Mouse (Mus musculus) layer of hippocampus, postnatal 10 days (tissue): ENCODE results near the gene Id1. TPM values are rescaled to one million over a fixed set of nuclear protein-coding genes. Genes with fewer than 3 reads are reported as not detected.

Source experiments
- DNase-seq, 2 experiments: peaks; one replicate each; pipeline ENCODE4 v3.0.0; 2021; ENCODE audit warnings: low spot score in 2 of 2
- total RNA-seq, 2 experiments: library from RNA; stranded (reverse); gene quantifications; 2 replicates each; pipeline ENCODE4 v1.2.3; 2021

Gene Id1
- total RNA-seq, 2 experiments from 2014 or later = 29.0 to 31.2 TPM

- no peak for DNase-seq
Observed at GRCm38 (mm10) chr2:152723651-152724331, 12.3 kb upstream of the Id1 start.

DNA sequence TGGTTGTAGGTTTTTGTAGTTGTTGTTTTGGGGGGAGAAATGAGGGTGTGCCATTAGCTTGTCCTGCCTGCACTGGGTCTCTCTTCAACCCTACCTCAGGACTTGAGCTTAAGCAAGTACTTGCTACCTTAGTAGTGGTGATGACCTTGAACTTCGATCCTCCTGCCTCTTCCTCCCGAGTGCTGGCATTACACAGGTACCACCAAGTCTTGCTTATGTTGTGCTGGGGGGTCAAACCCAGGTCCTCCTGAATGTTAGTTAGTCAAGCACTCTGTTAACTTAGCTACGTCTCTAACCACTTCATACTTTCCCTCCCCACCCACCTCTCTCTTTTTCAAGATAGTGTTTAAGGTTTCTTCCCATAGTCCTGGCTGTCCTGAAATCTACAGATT, 11.7 kb upstream of the Id1 start:
- no peak for DNase-seq

- no peak for DNase-seq
Observed at GRCm38 (mm10) chr2:152725178-152725750, 10.8 kb upstream of the Id1 start.

- no peak for DNase-seq
Observed at GRCm38 (mm10) chr2:152726213-152726612, 9.8 kb upstream of the Id1 start.

GRCm38 (mm10) chr2:152726751-152727335, 9.2 kb upstream of the Id1 start:
- DNase-seq = no peak

GRCm38 (mm10) chr2:152727795-152728510, 8.1 kb upstream of the Id1 start:
- DNase-seq = no peak

GRCm38 (mm10) chr2:152728594-152728993, 7.5 kb upstream of the Id1 start:
- DNase-seq = no peak

DNA sequence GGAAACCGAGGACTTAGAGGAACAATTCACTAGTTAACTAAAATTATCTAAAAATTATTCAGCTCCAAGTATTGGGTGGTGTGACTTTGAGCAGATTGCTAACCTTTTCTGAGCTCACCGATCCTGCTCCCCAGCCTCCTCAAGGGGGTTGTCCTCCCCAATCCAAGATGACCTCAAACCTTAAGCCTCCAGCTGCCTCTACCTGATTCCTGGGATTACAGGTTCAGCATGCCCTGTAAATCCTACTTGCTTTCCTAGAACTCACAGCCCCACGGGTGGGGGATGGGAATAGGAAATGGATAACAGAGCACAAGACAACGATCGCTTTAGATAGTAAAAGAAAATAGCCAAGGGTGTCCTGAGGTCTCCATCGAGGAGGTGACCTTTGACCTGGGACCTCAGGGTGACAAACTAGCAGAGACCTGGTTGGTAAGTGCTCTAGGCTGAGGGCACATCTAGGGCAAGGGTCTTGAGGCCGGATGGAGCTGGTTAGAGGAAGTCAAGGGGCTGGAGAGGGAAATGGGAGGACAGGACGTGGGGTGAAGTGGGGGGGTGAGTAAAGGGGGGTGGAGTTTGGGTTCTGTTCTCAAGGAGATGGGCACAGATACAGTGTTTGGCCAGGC, 6.9 kb upstream of the Id1 start:
- DNase-seq = no peak

DNA sequence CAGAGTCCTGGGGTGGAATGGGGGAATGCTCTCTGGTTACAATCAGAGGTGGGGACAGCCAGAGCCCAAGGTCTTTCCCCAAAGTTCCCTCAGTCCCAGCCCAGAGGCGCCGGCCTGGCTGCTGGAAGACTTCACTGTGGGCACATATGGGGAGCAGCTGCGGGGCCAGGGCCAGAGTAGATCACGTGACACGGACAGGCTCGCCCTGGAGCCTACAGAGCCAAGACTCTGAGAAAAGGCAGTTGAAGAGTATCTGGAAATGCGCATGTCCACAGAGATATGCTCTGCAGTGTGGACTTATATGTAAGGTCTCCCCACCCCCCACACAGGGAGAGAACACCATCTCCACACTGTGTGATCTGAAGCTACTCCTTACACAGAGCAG, 6.4 kb upstream of the Id1 start:
- no peak for DNase-seq

DNA sequence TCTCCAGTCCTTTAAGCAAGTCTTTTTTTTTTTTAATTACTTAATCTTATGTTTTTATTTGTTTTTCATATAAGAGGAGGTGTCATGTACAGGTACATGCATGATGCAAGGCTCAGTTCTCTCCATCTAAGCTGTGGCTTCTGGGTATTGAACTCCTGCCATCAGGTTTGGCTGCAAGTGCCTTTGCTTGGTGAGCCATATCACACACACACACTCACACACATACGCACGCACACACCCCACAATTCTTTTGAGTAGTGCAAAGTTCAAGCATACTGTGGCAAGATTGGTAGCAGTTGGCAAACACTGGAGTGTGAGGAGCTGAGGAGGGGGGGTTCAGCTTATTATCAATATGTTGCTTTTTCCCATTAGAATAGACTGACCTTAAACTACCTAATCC, 2.9 kb upstream of the Id1 start:
- DNase-seq = no peak

- DNase-seq = no peak
Observed at GRCm38 (mm10) chr2:152734501-152734900, 1.6 kb upstream of the Id1 start.

DNA sequence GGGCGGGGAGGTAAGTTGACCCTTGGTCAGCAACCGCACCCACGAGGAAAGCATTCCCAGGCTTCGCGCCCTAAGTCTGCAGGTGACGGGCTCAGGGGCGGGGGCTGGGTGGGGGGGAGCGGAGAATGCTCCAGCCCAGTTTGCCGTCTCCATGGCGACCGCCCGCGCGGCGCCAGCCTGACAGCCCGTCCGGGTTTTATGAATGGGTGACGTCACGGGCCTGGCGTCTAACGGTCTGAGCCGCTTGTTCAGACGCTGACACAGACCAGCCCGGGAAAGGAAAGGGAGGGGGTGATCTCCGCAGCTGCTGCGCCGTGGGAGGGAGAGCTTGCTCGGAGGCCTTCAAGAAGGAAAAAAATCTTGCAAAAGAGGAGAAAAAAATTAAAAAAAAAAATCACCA, 1.1 kb upstream of the Id1 start:
- peak; percentile 93 to 94 for DNase-seq

GRCm38 (mm10) chr2:152736748-152737147, 697 bp downstream of the Id1 start:
- DNase-seq = peak in 1 of 2 experiments; percentile 26

DNA sequence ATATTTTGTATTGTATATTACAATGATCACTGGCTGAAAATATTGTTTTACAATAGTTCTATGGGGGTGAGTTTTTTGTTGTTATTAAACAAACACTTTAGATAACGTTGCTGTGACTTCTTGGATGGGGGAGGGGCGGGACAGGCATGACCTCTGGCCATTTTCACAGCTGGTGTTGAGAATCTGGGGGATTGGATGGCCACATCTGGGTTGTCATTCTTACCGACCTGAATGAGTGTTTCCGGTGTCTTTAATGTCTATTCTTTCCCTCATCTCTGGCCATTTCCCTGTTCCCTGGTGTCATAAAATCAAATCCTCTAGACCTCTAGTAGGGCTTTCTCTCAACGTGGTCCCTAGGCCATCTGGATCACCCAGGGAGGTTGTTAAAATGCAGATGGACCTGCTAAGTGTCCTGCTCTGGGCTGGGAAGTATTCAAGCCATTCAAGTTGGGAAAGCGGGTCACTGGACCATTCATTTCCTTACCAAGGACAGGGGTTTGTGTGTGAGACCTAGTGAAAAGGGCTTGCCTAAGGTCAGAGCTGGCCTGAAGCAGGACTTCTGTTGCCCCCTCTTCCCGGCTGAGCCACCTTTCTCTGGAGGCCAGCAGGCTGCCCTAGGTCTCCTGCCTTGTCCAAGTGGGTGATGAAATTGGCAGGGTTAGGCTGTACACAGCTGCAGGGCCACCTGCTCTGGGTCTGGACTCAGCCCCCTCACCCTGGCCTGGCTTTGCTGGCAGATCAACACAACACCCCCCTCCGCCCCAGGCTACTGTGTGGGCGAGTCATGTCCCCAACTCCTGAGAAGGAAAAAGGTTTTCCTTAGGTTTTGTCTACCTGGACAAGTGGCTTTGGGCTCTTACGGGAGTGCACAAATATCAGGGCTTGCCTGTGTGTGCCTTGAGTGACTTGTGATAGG, 1.5 kb downstream of the Id1 start:
- peak in 1 of 2 experiments; percentile 20 for DNase-seq

DNA sequence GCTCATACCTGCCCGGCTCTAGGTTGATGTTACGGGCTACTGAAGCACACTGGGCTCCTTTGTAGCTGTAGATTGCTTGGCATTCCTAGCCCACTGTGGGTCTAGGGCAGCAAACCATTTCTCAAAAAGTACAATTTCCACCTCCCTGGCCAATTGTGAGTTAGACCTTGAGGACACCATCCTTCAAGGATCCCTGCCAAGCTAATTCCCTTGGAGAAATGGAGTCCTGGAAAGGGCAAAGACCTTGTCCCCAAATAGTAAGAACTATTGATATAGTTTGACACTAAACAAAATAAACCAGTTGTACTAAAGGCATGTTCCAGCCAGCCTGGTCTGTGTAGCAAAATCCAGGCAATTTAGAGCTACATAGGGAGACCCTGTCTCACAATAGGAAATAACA, 2.3 kb downstream of the Id1 start:
- no peak for DNase-seq

- DNase-seq = peak; percentile 46 to 51
Observed at GRCm38 (mm10) chr2:152739031-152739841, 3.2 kb downstream of the Id1 start.

- no peak for DNase-seq
Observed at GRCm38 (mm10) chr2:152739842-152740260, 3.8 kb downstream of the Id1 start.

- DNase-seq = no peak
Observed at GRCm38 (mm10) chr2:152740490-152740889, 4.4 kb downstream of the Id1 start.

GRCm38 (mm10) chr2:152741153-152742041, 5.3 kb downstream of the Id1 start:
- DNase-seq = peak in 1 of 2 experiments; percentile 48
